Mouse (Mus musculus) kidney, embryonic 15.5 days (tissue): Measurements from ENCODE around the gene Ggta1. TPM values are rescaled to one million over a fixed set of nuclear protein-coding genes. Genes with fewer than 3 reads are reported as not detected.

Experiments
- ATAC-seq: fragments of 200-750 bp; cut with Nextera tagmentation; replicated peaks from 2 replicates; pipeline ENCODE4 v1.8.0; 2017; ENCODE audit warnings: moderate TSS enrichment; ENCODE audit not compliant: low FRiP score
- H3K27ac ChIP-seq: fragments of 300-500 bp; sonication (generic); 2 replicates; pipeline ENCODE4 v1.5.1; 2015; ENCODE audit warnings: mild to moderate bottlenecking, inconsistent platforms
- H3K27me3 ChIP-seq: fragments of 300-500 bp; sonication (generic); 2 replicates; pipeline ENCODE4 v1.6.1; 2015; ENCODE audit warnings: inconsistent platforms
- H3K36me3 ChIP-seq: fragments of 300-500 bp; sonication (generic); 2 replicates; pipeline ENCODE4 v1.6.1; 2015; ENCODE audit warnings: inconsistent platforms
- H3K4me1 ChIP-seq: fragments of 300-500 bp; sonication (generic); 2 replicates; pipeline ENCODE4 v1.6.1; 2015; ENCODE audit warnings: inconsistent platforms
- H3K4me2 ChIP-seq: fragments of 300-500 bp; sonication (generic); 2 replicates; pipeline ENCODE4 v1.6.1; 2015; ENCODE audit warnings: moderate library complexity, mild to moderate bottlenecking, inconsistent platforms
- H3K4me3 ChIP-seq: fragments of 300-500 bp; sonication (generic); replicated peaks from 2 replicates; pipeline ENCODE4 v1.5.1; 2015; ENCODE audit warnings: mild to moderate bottlenecking, inconsistent platforms
- H3K9ac ChIP-seq: fragments of 300-500 bp; sonication (generic); 2 replicates; pipeline ENCODE4 v1.6.1; 2015; ENCODE audit warnings: mild to moderate bottlenecking, inconsistent platforms
- H3K9me3 ChIP-seq: fragments of 300-500 bp; sonication (generic); replicated peaks from 2 replicates; pipeline ENCODE4 v1.6.1; 2016; ENCODE audit warnings: inconsistent platforms
- WGBS: fragments of 180-500 bp; shearing (Covaris S2); methylation state at CpG from one replicate; pipeline ENCODE4 v1.1.7; 2015; ENCODE audit warnings: mixed read lengths; 5-methylcytosine and 5-hydroxymethylcytosine counted together
- polyA plus RNA-seq: library from polyadenylated mRNA; unstranded; fragments of >200 nt; fragmentation: Nextera tagmentation; extraction: Ambion mirVana; gene quantifications from 2 replicates; pipeline ENCODE4 v1.2.1, GENCODE M21; 2015

The Ggta1 gene
- polyA plus RNA-seq, 1 experiment from 2014 or later = 20.5 TPM

- no peaks in the 10 kb centered on the region for H3K27me3 ChIP-seq
- no peak for ATAC-seq
- H3K4me2 ChIP-seq = no peak overlapping the region
- peaks cover 45% of the 10 kb centered on the region for H3K36me3 ChIP-seq
- H3K4me1 ChIP-seq = peaks cover 5% of the 10 kb centered on the region; the same call in 1 of the 2 replicates
- H3K9ac ChIP-seq = no peak overlapping the region
- WGBS = 78% methylated on average over 7 of the region's 7 CpGs
- H3K9me3 ChIP-seq = no peaks in the 10 kb centered on the region
- H3K4me3 ChIP-seq = no peak overlapping the region
- no peak overlapping the region for H3K27ac ChIP-seq
These were observed 55.2 kb downstream of the Ggta1 start for GRCm38 (mm10) chr2:35407878-35408277.

- Histone ChIP-seq H3K9ac (no peak overlapping the region), H3K4me1 (no peaks in the 10 kb centered on the region), H3K27ac (no peak overlapping the region), H3K36me3 (peaks cover 49% of the 10 kb centered on the region), H3K9me3 (no peaks in the 10 kb centered on the region), H3K4me3 (no peak overlapping the region), H3K4me2 (no peak overlapping the region), H3K27me3 (no peaks in the 10 kb centered on the region)
- WGBS = 86% methylated on average over 6 of the region's 6 CpGs
- no peak for ATAC-seq
These were observed 55.8 kb downstream of the Ggta1 start for GRCm38 (mm10) chr2:35407266-35407665.

GRCm38 (mm10) chr2:35406611-35407010 is 56.4 kb downstream of the Ggta1 start:
- Histone ChIP-seq H3K4me2 (no peak overlapping the region), H3K9ac (no peak overlapping the region), H3K4me1 (no peaks in the 10 kb centered on the region), H3K27me3 (no peaks in the 10 kb centered on the region), H3K36me3 (peaks cover 54% of the 10 kb centered on the region), H3K4me3 (no peak overlapping the region), H3K9me3 (no peaks in the 10 kb centered on the region), H3K27ac (no peak overlapping the region)
- 76% methylated on average over 1 of the region's 1 CpGs for WGBS
- no peak for ATAC-seq

- no peaks in the 10 kb centered on the region for H3K27me3 ChIP-seq
- H3K4me1 ChIP-seq = peaks cover 10% of the 10 kb centered on the region; the same call in 1 of the 2 replicates
- H3K9me3 ChIP-seq = no peaks in the 10 kb centered on the region
- no peak overlapping the region for H3K27ac ChIP-seq
- no peak overlapping the region for H3K4me3 ChIP-seq
- WGBS = 88% methylated on average over 16 of the region's 16 CpGs
- no peak for ATAC-seq
- no peak overlapping the region for H3K4me2 ChIP-seq
- H3K9ac ChIP-seq = no peak overlapping the region
- peaks cover 40% of the 10 kb centered on the region for H3K36me3 ChIP-seq
These were observed 60.6 kb downstream of the Ggta1 start for GRCm38 (mm10) chr2:35402391-35402790.

- no peak for ATAC-seq
- 88% methylated on average over 7 of the region's 7 CpGs for WGBS
- no peak overlapping the region for H3K27ac ChIP-seq
These were observed 62.3 kb downstream of the Ggta1 start for GRCm38 (mm10) chr2:35400739-35401138.

GRCm38 (mm10) chr2:35398184-35398828 is 64.7 kb downstream of the Ggta1 start:
- no peak overlapping the region; the same call in 1 of the 2 replicates for H3K27ac ChIP-seq
- H3K36me3 ChIP-seq = peaks cover 23% of the 10 kb centered on the region
- no peak overlapping the region for H3K4me3 ChIP-seq
- peaks cover 10% of the 10 kb centered on the region; the same call in 1 of the 2 replicates for H3K4me1 ChIP-seq
- H3K4me2 ChIP-seq = no peak overlapping the region
- ATAC-seq = no peak
- H3K9ac ChIP-seq = no peak overlapping the region
- no peaks in the 10 kb centered on the region for H3K9me3 ChIP-seq
- WGBS = 75% methylated on average over 6 of the region's 6 CpGs
- no peaks in the 10 kb centered on the region for H3K27me3 ChIP-seq

More at GRCm38 (mm10) chr2:35400739-35401138, 62.3 kb downstream of the Ggta1 start:
- H3K9me3 ChIP-seq = no peaks in the 10 kb centered on the region
- no peak overlapping the region for H3K4me2 ChIP-seq
- H3K27me3 ChIP-seq = no peaks in the 10 kb centered on the region
- no peak overlapping the region for H3K4me3 ChIP-seq
- H3K36me3 ChIP-seq = peaks cover 25% of the 10 kb centered on the region
- no peak overlapping the region for H3K9ac ChIP-seq
- H3K4me1 ChIP-seq = peaks cover 10% of the 10 kb centered on the region; the same call in 1 of the 2 replicates

- Histone ChIP-seq H3K27ac (no peak overlapping the region; the same call in 1 of the 2 replicates), H3K4me2 (no peak overlapping the region), H3K4me1 (peaks cover 10% of the 10 kb centered on the region; the same call in 1 of the 2 replicates), H3K36me3 (peaks cover 21% of the 10 kb centered on the region), H3K9ac (no peak overlapping the region), H3K9me3 (no peaks in the 10 kb centered on the region), H3K4me3 (no peak overlapping the region), H3K27me3 (no peaks in the 10 kb centered on the region)
- ATAC-seq = no peak
- 48% methylated on average over 11 of the region's 11 CpGs for WGBS
These were observed 65.3 kb downstream of the Ggta1 start for GRCm38 (mm10) chr2:35397590-35398173.

GRCm38 (mm10) chr2:35397096-35397495 is 65.9 kb downstream of the Ggta1 start, which contains the start of gene 4930402F06Rik:
4930402F06Rik (minus strand) TSS chr2:35397175.
- H3K9ac ChIP-seq = no peak within 1 kb of the TSS
- peaks cover 10% of the 10 kb centered on the region; the same call in 1 of the 2 replicates for H3K4me1 ChIP-seq
- H3K4me3 ChIP-seq = no peak within 1 kb of the TSS
- ATAC-seq = no peak
- no peaks in the 10 kb centered on the region for H3K27me3 ChIP-seq
- peaks cover 15% of the 10 kb centered on the region for H3K36me3 ChIP-seq
- no peak within 1 kb of the TSS for H3K4me2 ChIP-seq
- no peak within 1 kb of the TSS; the same call in 1 of the 2 replicates for H3K27ac ChIP-seq
- no peaks in the 10 kb centered on the region for H3K9me3 ChIP-seq
- 74% methylated on average over 5 of the region's 5 CpGs for WGBS

GRCm38 (mm10) chr2:35385441-35385871 is 77.6 kb downstream of the Ggta1 start:
- no peak overlapping the region for H3K27ac ChIP-seq
- no peak overlapping the region for H3K4me2 ChIP-seq
- 49% methylated on average over 9 of the region's 9 CpGs for WGBS
- peaks cover 9% of the 10 kb centered on the region for H3K4me1 ChIP-seq
- no peaks in the 10 kb centered on the region for H3K36me3 ChIP-seq
- H3K27me3 ChIP-seq = no peaks in the 10 kb centered on the region
- no peak overlapping the region for H3K4me3 ChIP-seq
- 0 out of 2 replicates have a peak, but pooled peaks cover 4% of the 10 kb centered on the region for H3K9me3 ChIP-seq
- no peak for ATAC-seq
- H3K9ac ChIP-seq = no peak overlapping the region

GRCm38 (mm10) chr2:35379306-35379705 is 83.7 kb downstream of the Ggta1 start:
- Histone ChIP-seq H3K9ac (no peak overlapping the region), H3K27me3 (no peaks in the 10 kb centered on the region), H3K4me1 (no peaks in the 10 kb centered on the region), H3K4me3 (no peak overlapping the region), H3K4me2 (no peak overlapping the region), H3K27ac (no peak overlapping the region), H3K36me3 (no peaks in the 10 kb centered on the region), H3K9me3 (no peaks in the 10 kb centered on the region)
- WGBS = 71% methylated on average over 9 of the region's 9 CpGs
- ATAC-seq = no peak

GRCm38 (mm10) chr2:35377600-35377999 is 85.4 kb downstream of the Ggta1 start:
- H3K9me3 ChIP-seq = no peaks in the 10 kb centered on the region
- H3K4me3 ChIP-seq = no peak overlapping the region
- no peak overlapping the region for H3K27ac ChIP-seq
- no peak overlapping the region for H3K9ac ChIP-seq
- ATAC-seq = no peak
- no peaks in the 10 kb centered on the region for H3K36me3 ChIP-seq
- 35% methylated on average over 6 of the region's 6 CpGs for WGBS
- no peak overlapping the region for H3K4me2 ChIP-seq
- H3K27me3 ChIP-seq = no peaks in the 10 kb centered on the region
- no peaks in the 10 kb centered on the region for H3K4me1 ChIP-seq

- no peak for ATAC-seq
- no peaks in the 10 kb centered on the region for H3K9me3 ChIP-seq
- no peak overlapping the region for H3K9ac ChIP-seq
- 21% methylated on average over 3 of the region's 3 CpGs for WGBS
- H3K27ac ChIP-seq = no peak overlapping the region
- no peaks in the 10 kb centered on the region for H3K27me3 ChIP-seq
- H3K4me3 ChIP-seq = no peak overlapping the region
- H3K4me1 ChIP-seq = no peaks in the 10 kb centered on the region
- no peak overlapping the region for H3K4me2 ChIP-seq
- no peaks in the 10 kb centered on the region for H3K36me3 ChIP-seq
These were observed 90.0 kb downstream of the Ggta1 start for GRCm38 (mm10) chr2:35373003-35373402.
